Mouse (Mus musculus): ENCODE measurements around the gene Prkd2.

GRCm38 (mm10) chr7:16908367-16908766, 65.7 kb downstream of the Prkd2 start:
- TF ChIP-seq POLR2A (IDR thresholded peaks at IDR 0.05; ENCODE audit: borderline replicate concordance, insufficient read depth, low read length) (no peak), CTCF (IDR thresholded peaks at IDR 0.05; ENCODE audit: borderline replicate concordance, insufficient read depth, low read depth, low read length) (no peak)

All from cerebellum, adult 2 months (tissue).